Mouse (Mus musculus): ENCODE results near the gene Ftl1. TPM values are rescaled to one million over a fixed set of nuclear protein-coding genes. Genes with fewer than 3 reads are reported as not detected.
A peak's percentile ranks its signal among the peaks of the same experiment; 100 is the strongest.

Gene Ftl1
- polyA plus RNA-seq, 1 experiment = 2,413 TPM

GRCm38 (mm10) chr7:45437046-45437445 lies 22.6 kb downstream of the Ftl1 start:
- peak overlapping the region; percentile 92 for H3K4me3 ChIP-seq
- no peaks in the 10 kb centered on the region for H3K27me3 ChIP-seq (ENCODE audit: control insufficient read depth, insufficient read depth, insufficient read length)

GRCm38 (mm10) chr7:45436444-45436843 lies 23.2 kb downstream of the Ftl1 start:
- peaks cover 55% of the 10 kb centered on the region for H3K79me2 ChIP-seq (ENCODE audit: control insufficient read depth, insufficient read depth)
- no peak overlapping the region for H3ac ChIP-seq (ENCODE audit: control insufficient read depth, insufficient read length)
- H3K36me3 ChIP-seq (ENCODE audit: control insufficient read depth, insufficient read depth) = peaks cover 21% of the 10 kb centered on the region
- peak overlapping the region; percentile 92 for H3K4me3 ChIP-seq
- H3K4me2 ChIP-seq (ENCODE audit: low read depth) = peak overlapping the region; percentile 96
- no peaks in the 10 kb centered on the region for H3K27me3 ChIP-seq (ENCODE audit: control insufficient read depth, insufficient read depth, insufficient read length)
- no peak for TF ChIP-seq USF1 (IDR thresholded peaks at IDR 0.05; ENCODE audit: low read depth)
- no peak for TF ChIP-seq E2F4 (IDR thresholded peaks at IDR 0.05; ENCODE audit: insufficient read depth)
- TF ChIP-seq POLR2AphosphoS2 (IDR thresholded peaks at IDR 0.05; ENCODE audit: insufficient read length, low read depth) = no peak
- no peak for TF ChIP-seq SRF (IDR thresholded peaks at IDR 0.05; ENCODE audit: control insufficient read depth, insufficient read length, low read depth)

More at GRCm38 (mm10) chr7:45437046-45437445, 22.6 kb downstream of the Ftl1 start:
- TF ChIP-seq MAX (IDR thresholded peaks at IDR 0.05; ENCODE audit: low read depth) = no peak
- TF ChIP-seq E2F4 (IDR thresholded peaks at IDR 0.05; ENCODE audit: insufficient read depth) = no peak
- no peak for TF ChIP-seq REST (IDR thresholded peaks at IDR 0.05; ENCODE audit: insufficient read depth, insufficient read length)
- no peak for TF ChIP-seq SRF (IDR thresholded peaks at IDR 0.05; ENCODE audit: control insufficient read depth, insufficient read length, low read depth)
- no peak for TF ChIP-seq CEBPB (IDR thresholded peaks at IDR 0.05; ENCODE audit: insufficient read depth, poor library complexity, severe bottlenecking)
- no peak for TF ChIP-seq TCF12 (IDR thresholded peaks at IDR 0.05; ENCODE audit: insufficient read depth, poor library complexity, severe bottlenecking)
- TF ChIP-seq POLR2A (IDR thresholded peaks at IDR 0.05; ENCODE audit: insufficient read length, low read depth) = no peak
- TF ChIP-seq MYOG (IDR thresholded peaks at IDR 0.05; ENCODE audit: control insufficient read depth in 1 of 3, insufficient read depth in 1 of 3, insufficient read length in 2 of 3, low read depth in 2 of 3) = no peak
- H3K4me2 ChIP-seq (ENCODE audit: low read depth) = peak overlapping the region; percentile 96
- peaks cover 26% of the 10 kb centered on the region for H3K36me3 ChIP-seq (ENCODE audit: control insufficient read depth, insufficient read depth)
- H3K79me2 ChIP-seq (ENCODE audit: control insufficient read depth, insufficient read depth) = peaks cover 49% of the 10 kb centered on the region
- no peak overlapping the region for H3ac ChIP-seq (ENCODE audit: control insufficient read depth, insufficient read length)

GRCm38 (mm10) chr7:45435038-45435437 lies 24.6 kb downstream of the Ftl1 start:
- Histone ChIP-seq H3K79me2 (ENCODE audit: control insufficient read depth, insufficient read depth) (peaks cover 62% of the 10 kb centered on the region), H3K36me3 (ENCODE audit: control insufficient read depth, insufficient read depth) (peaks cover 11% of the 10 kb centered on the region), H3K4me2 (ENCODE audit: low read depth) (peak overlapping the region; percentile 96), H3K27me3 (ENCODE audit: control insufficient read depth, insufficient read depth, insufficient read length) (no peaks in the 10 kb centered on the region), H3ac (ENCODE audit: control insufficient read depth, insufficient read length) (peak overlapping the region; percentile 15), H3K4me3 (peak overlapping the region; percentile 92)
- TF ChIP-seq TCF12 (IDR thresholded peaks at IDR 0.05; ENCODE audit: insufficient read depth, poor library complexity, severe bottlenecking) (no peak), TCF3 (IDR thresholded peaks at IDR 0.05; ENCODE audit: insufficient read length, low read depth) (no peak), CEBPB (IDR thresholded peaks at IDR 0.05; ENCODE audit: insufficient read depth, poor library complexity, severe bottlenecking) (no peak), POLR2A (IDR thresholded peaks at IDR 0.05; ENCODE audit: insufficient read length, low read depth) (no peak), SRF (IDR thresholded peaks at IDR 0.05; ENCODE audit: control insufficient read depth, insufficient read length, low read depth) (no peak), USF1 (IDR thresholded peaks at IDR 0.05; ENCODE audit: low read depth) (no peak), MYOD1 (IDR thresholded peaks at IDR 0.05; ENCODE audit: control insufficient read depth in 1 of 3, insufficient read length in 2 of 3, low read depth in 2 of 3) (no peak), MAX (IDR thresholded peaks at IDR 0.05; ENCODE audit: low read depth) (no peak), MYOG (IDR thresholded peaks at IDR 0.05; ENCODE audit: control insufficient read depth in 1 of 3, insufficient read depth in 1 of 3, insufficient read length in 2 of 3, low read depth in 2 of 3) (no peak)

- Histone ChIP-seq H3K36me3 (ENCODE audit: control insufficient read depth, insufficient read depth) (peaks cover 7% of the 10 kb centered on the region), H3K79me2 (ENCODE audit: control insufficient read depth, insufficient read depth) (peaks cover 62% of the 10 kb centered on the region), H3ac (ENCODE audit: control insufficient read depth, insufficient read length) (peak within 1 kb of the TSS; percentile 15), H3K4me3 (peak within 1 kb of the TSS; percentile 92), H3K4me2 (ENCODE audit: low read depth) (peak within 1 kb of the TSS; percentile 96), H3K27me3 (ENCODE audit: control insufficient read depth, insufficient read depth, insufficient read length) (no peaks in the 10 kb centered on the region)
- TF ChIP-seq POLR2AphosphoS2 (IDR thresholded peaks at IDR 0.05; ENCODE audit: insufficient read length, low read depth) = peak; percentile 81
- no peak for TF ChIP-seq REST (IDR thresholded peaks at IDR 0.05; ENCODE audit: insufficient read depth, insufficient read length)
- TF ChIP-seq CEBPB (IDR thresholded peaks at IDR 0.05; ENCODE audit: insufficient read depth, poor library complexity, severe bottlenecking) = peak; percentile 86
- TF ChIP-seq E2F4 (IDR thresholded peaks at IDR 0.05; ENCODE audit: insufficient read depth) = no peak
- TF ChIP-seq MYOD1 (IDR thresholded peaks at IDR 0.05; ENCODE audit: control insufficient read depth in 1 of 3, insufficient read length in 2 of 3, low read depth in 2 of 3) = peak in 1 of 3 experiments; percentile 71
- peak; percentile 93 for TF ChIP-seq SRF (IDR thresholded peaks at IDR 0.05; ENCODE audit: control insufficient read depth, insufficient read length, low read depth)
- TF ChIP-seq USF1 (IDR thresholded peaks at IDR 0.05; ENCODE audit: low read depth) = no peak
- peak in 1 of 3 experiments; percentile 73 for TF ChIP-seq MYOG (IDR thresholded peaks at IDR 0.05; ENCODE audit: control insufficient read depth in 1 of 3, insufficient read depth in 1 of 3, insufficient read length in 2 of 3, low read depth in 2 of 3)
- TF ChIP-seq POLR2A (IDR thresholded peaks at IDR 0.05; ENCODE audit: insufficient read length, low read depth) = peak; percentile 84
These were observed 25.3 kb downstream of the Ftl1 start, which contains the start of gene Gys1 for GRCm38 (mm10) chr7:45434203-45435015. Gene Gys1 (plus strand): TSS chr7:45434844.

GRCm38 (mm10) chr7:45433835-45434202 lies 25.9 kb downstream of the Ftl1 start:
- H3ac ChIP-seq (ENCODE audit: control insufficient read depth, insufficient read length) = peak overlapping the region; percentile 15
- H3K4me2 ChIP-seq (ENCODE audit: low read depth) = peak overlapping the region; percentile 96
- peaks cover 9% of the 10 kb centered on the region for H3K36me3 ChIP-seq (ENCODE audit: control insufficient read depth, insufficient read depth)
- no peaks in the 10 kb centered on the region for H3K27me3 ChIP-seq (ENCODE audit: control insufficient read depth, insufficient read depth, insufficient read length)
- H3K79me2 ChIP-seq (ENCODE audit: control insufficient read depth, insufficient read depth) = peaks cover 62% of the 10 kb centered on the region
- peak overlapping the region; percentile 92 for H3K4me3 ChIP-seq
- no peak for TF ChIP-seq MYOD1 (IDR thresholded peaks at IDR 0.05; ENCODE audit: control insufficient read depth in 1 of 3, insufficient read length in 2 of 3, low read depth in 2 of 3)
- no peak for TF ChIP-seq E2F4 (IDR thresholded peaks at IDR 0.05; ENCODE audit: insufficient read depth)
- no peak for TF ChIP-seq CEBPB (IDR thresholded peaks at IDR 0.05; ENCODE audit: insufficient read depth, poor library complexity, severe bottlenecking)
- TF ChIP-seq SRF (IDR thresholded peaks at IDR 0.05; ENCODE audit: control insufficient read depth, insufficient read length, low read depth) = no peak
- TF ChIP-seq REST (IDR thresholded peaks at IDR 0.05; ENCODE audit: insufficient read depth, insufficient read length) = no peak
- no peak for TF ChIP-seq POLR2A (IDR thresholded peaks at IDR 0.05; ENCODE audit: insufficient read length, low read depth)
- no peak for TF ChIP-seq USF1 (IDR thresholded peaks at IDR 0.05; ENCODE audit: low read depth)
- TF ChIP-seq TCF3 (IDR thresholded peaks at IDR 0.05; ENCODE audit: insufficient read length, low read depth) = no peak
- no peak for TF ChIP-seq TCF12 (IDR thresholded peaks at IDR 0.05; ENCODE audit: insufficient read depth, poor library complexity, severe bottlenecking)

Measured in myocyte (in vitro differentiated cells).